Mouse (Mus musculus) C2C12 (cell line): ENCODE results near the gene Nol3. TPM values are rescaled to one million over a fixed set of nuclear protein-coding genes. Genes with fewer than 3 reads are reported as not detected.

ENCODE experiments used
- H3K27me3 ChIP-seq: one replicate; pipeline ENCODE4 v1.6.1; 2011; ENCODE audit not compliant: control insufficient read depth, insufficient read depth, insufficient read length
- H3K36me3 ChIP-seq: one replicate; pipeline ENCODE4 v1.6.1; 2011; ENCODE audit not compliant: control insufficient read depth, insufficient read depth
- H3K4me3 ChIP-seq: one replicate; pipeline ENCODE4 v1.5.1; 2011; ENCODE audit warnings: mild to moderate bottlenecking, control low read depth; ENCODE audit not compliant: poor library complexity, insufficient read depth, severe bottlenecking
- H3K79me2 ChIP-seq: one replicate; pipeline ENCODE4 v1.6.1; 2011; ENCODE audit not compliant: control insufficient read depth, insufficient read depth
- H3K79me3 ChIP-seq: one replicate; pipeline ENCODE4 v1.6.1; 2011; ENCODE audit warnings: low read depth, control low read depth
- H3ac ChIP-seq: one replicate; pipeline ENCODE3; 2011; ENCODE audit warnings: low read depth; ENCODE audit not compliant: control insufficient read depth, insufficient read length
- CEBPB ChIP-seq: IDR thresholded peaks from one replicate; pipeline ENCODE4 v1.6.1; 2011; ENCODE audit warnings: low read depth, mild to moderate bottlenecking, control low read depth, moderate library complexity
- CTCF ChIP-seq: IDR thresholded peaks from one replicate; pipeline ENCODE4 v1.5.1; 2011; ENCODE audit not compliant: control insufficient read depth, insufficient read depth, insufficient read length
- FOSL1 ChIP-seq: IDR thresholded peaks from one replicate; pipeline ENCODE4 v1.8.0; 2011; ENCODE audit warnings: mild to moderate bottlenecking, low read length; ENCODE audit not compliant: poor library complexity, insufficient read depth, severe bottlenecking
- MAX ChIP-seq: IDR thresholded peaks from one replicate; pipeline ENCODE4 v1.6.1; 2011; ENCODE audit warnings: mild to moderate bottlenecking, control low read depth
- MYOD1 ChIP-seq: IDR thresholded peaks from one replicate; pipeline ENCODE4 v1.6.1; 2011; ENCODE audit warnings: low read depth; ENCODE audit not compliant: control insufficient read depth, insufficient read length
- MYOG ChIP-seq: IDR thresholded peaks from one replicate; pipeline ENCODE4 v1.6.1; 2011; ENCODE audit not compliant: control insufficient read depth, insufficient read length; ENCODE audit errors: extremely low read depth
- USF1 ChIP-seq: IDR thresholded peaks from one replicate; pipeline ENCODE4 v1.6.1; 2011; ENCODE audit warnings: low read depth, mild to moderate bottlenecking, control low read depth, moderate library complexity
- polyA plus RNA-seq: library from polyadenylated mRNA; unstranded; fragments of >200 nt; fragmentation: generic; extraction: Trizol; gene quantifications from one replicate; pipeline ENCODE4 v1.2.1, GENCODE M21; 2012; ENCODE audit warnings: missing spikeins

Nol3 gene
- polyA plus RNA-seq, 1 experiment = 9.8 TPM

DNA sequence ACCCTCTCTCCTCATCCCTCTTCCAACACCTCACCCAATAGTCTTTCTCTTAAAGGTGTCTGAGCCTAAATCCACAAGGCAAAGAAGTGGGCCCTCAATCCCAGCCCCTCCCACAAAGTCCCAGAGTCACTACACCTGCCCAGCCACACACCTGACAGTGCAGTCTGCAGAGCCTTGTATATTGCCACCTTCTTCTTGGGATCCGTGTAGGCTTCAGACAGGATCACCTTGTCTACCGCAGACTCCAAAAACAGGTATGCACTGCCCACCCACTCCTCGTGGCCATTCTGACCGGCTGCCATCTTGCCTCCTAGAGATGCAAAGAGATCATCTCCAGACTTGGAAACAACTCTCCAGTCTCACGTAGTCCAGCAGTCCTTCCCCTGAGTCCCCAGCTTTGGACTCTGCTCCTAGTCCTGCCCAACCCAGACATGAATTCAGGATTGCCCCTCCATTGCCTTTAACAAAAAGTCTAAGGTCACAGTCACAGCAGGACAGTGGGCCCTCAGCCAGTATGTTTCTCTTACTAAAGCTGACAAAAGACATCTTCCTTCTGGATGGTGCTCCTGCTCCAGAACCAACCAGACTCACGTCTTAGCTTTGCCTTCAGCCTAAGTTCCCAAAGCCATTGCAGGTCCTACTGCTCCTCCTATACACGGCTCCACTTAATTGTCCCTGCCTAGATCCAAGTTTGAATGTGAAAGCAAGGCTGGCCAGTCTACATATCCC lies 15.4 kb upstream of the Nol3 start:
- Histone ChIP-seq H3K36me3 (peaks cover 7% of the 10 kb centered on the region), H3K79me2 (peaks cover 16% of the 10 kb centered on the region), H3ac (no peak overlapping the region), H3K4me3 (no peak overlapping the region), H3K27me3 (no peaks in the 10 kb centered on the region), H3K79me3 (peaks cover 3% of the 10 kb centered on the region)
- TF ChIP-seq MYOD1 = no peak
- TF ChIP-seq CTCF = no peak
- no peak for TF ChIP-seq MYOG
- TF ChIP-seq USF1 = no peak
- TF ChIP-seq MAX = no peak
- no peak for TF ChIP-seq FOSL1
- TF ChIP-seq CEBPB = no peak

DNA sequence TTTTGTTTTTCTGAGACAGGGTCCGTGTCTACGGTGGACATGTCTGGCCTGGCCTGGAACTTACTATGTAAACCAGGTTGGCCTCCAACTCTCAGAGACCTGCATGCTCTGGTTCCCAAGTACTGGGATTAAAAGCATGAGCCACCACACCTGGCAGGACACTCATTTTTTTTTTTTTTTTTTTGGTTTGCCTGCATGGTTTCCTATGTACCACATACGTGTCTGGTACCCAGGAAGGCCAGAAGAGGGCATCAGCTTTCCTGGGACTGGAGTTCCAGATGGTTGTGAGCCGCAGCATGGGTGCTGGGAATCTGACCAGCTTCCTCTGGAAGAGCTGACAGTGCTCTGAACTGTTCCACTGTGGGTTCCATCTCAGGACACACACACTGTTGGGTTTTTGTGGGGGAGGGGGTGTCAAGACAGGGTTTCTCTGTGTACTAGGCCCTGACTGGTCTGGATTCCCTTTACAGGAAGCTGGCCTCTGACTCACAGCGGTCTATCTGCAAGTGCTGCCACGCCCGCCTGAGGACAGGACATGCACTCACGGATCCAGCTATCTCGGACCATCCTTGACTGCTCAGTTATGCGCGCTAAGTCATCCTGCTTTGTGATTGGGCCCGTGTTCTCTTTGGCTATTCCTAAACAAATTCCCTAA lies 14.5 kb upstream of the Nol3 start:
- Histone ChIP-seq H3K36me3 (peaks cover 7% of the 10 kb centered on the region), H3K79me2 (peaks cover 16% of the 10 kb centered on the region), H3K4me3 (no peak overlapping the region), H3K79me3 (peaks cover 3% of the 10 kb centered on the region), H3K27me3 (no peaks in the 10 kb centered on the region), H3ac (no peak overlapping the region)
- TF ChIP-seq USF1 = no peak
- no peak for TF ChIP-seq CEBPB
- no peak for TF ChIP-seq MYOG
- TF ChIP-seq MAX = no peak
- no peak for TF ChIP-seq MYOD1
- no peak for TF ChIP-seq CTCF
- TF ChIP-seq FOSL1 = no peak

DNA sequence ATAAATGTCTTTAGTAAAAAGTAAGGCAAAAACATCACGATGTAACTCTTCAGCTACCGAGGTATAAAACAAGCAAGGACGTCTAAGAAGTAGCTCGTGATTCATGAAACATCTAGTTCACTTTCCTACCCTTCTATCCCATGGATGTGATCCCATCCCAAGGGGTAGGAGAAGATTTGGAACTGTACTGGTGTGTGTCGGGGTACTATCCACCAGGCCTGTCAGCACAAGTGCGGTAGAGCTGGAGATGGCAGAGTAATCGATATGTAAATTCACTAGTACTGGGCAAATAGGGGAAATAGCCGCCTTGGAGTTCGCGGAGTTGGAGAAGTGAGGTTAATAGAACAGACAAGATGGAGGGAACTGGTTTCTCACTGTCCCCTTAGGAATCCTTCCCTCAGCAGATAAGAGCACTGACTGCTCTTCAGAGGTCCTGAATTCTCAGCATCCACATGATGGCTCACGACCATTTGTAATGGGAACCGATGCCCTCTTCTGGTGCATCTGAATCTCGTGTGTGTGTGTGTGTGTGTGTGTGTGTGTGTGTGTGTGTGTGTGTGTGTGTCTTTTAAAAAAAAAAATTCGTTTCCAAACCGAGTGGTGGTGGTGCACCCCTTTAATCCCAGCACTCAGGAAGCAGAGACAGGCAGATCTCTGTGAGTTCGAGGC lies 12.6 kb upstream of the Nol3 start:
- no peak for TF ChIP-seq MAX
- no peak for TF ChIP-seq USF1
- TF ChIP-seq MYOD1 = no peak
- TF ChIP-seq MYOG = no peak
- no peak for TF ChIP-seq CTCF
- TF ChIP-seq CEBPB = no peak
- TF ChIP-seq FOSL1 = no peak
- Histone ChIP-seq H3K27me3 (no peaks in the 10 kb centered on the region), H3ac (no peak overlapping the region), H3K79me3 (peaks cover 3% of the 10 kb centered on the region), H3K36me3 (peaks cover 7% of the 10 kb centered on the region), H3K79me2 (peaks cover 16% of the 10 kb centered on the region), H3K4me3 (peak overlapping the region; percentile 71)

DNA sequence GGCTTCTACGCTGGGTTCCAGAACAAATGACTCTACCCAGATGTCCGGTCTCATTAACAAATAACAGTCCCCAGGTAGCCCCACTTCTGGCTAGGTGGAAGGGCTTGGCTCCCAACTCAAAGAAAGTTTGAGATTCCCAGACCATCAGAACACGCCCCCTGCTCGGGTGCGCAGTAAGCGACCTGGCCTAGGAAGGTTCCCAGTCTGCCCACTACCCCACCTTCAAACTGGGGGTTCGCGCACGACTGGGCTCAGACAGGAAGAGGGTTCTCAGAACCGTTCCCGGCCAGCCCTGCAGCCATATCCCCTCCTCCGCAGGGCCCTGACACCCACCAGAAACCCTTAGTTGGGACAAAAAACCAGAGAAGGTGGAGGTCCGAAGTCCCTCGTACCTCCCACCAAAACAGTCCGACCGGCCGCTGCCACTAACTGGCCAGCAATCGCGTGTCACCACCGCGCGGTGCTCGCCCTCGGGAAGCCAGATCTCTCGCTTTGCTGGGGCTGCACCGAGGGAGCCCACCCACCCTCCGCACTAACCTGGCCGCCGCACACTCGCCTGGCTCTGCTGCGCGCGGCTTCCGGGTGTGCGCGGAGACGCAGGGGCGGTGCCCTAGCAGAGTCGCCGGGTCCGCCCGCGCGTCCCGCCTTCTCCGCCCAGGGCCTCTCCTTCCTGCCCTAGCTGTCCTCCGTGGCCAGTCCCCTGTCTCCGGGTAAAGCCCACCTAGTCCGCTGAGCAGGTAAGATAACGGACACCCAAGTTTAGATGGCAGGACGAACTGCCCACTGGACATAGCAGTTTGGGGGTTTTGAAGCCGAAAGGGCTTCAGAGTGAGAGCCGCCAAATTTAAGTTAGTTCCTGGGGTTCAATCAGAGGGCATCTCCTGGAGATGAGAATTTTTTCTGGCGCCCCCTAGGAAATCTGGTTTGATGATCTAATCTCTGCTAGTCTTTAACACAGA lies 11.6 kb upstream of the Nol3 start, which contains the start of the genes Tradd and Fbxl8:
Gene Tradd (minus strand): TSS at position 586 of the 959 bp plus-strand sequence.
Gene Fbxl8 (plus strand): TSS at position 625 of the 959 bp plus-strand sequence.
- Histone ChIP-seq H3K79me3 (peaks cover 3% of the 10 kb centered on the region), H3ac (peak within 1 kb of the TSS; percentile 91)
- TF ChIP-seq CEBPB (no peak), MYOG (no peak), MAX (no peak), USF1 (no peak), CTCF (no peak), FOSL1 (no peak), MYOD1 (no peak)

DNA sequence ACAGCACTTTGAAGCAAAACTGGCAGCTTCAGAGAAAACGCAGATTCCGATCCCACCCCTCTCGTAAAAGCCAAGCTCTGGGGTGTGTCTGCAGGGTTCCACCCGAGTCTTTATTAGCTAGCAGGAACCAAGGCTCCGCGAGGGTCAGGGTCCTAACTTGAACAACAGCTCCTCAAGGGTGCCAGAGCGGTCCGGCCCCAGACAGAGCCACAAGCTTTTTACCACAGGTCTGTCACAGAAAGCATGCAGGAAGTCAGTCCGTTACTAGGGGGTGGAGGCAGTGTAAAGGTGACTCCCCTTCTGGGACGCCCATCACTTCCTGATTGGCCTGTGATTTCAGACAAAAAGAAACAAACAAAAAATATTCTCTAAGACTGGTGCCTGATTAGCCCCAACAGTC lies 10.8 kb upstream of the Nol3 start:
- TF ChIP-seq MYOD1 = no peak
- no peak for TF ChIP-seq MYOG
- no peak for TF ChIP-seq CTCF
- TF ChIP-seq CEBPB = no peak
- Histone ChIP-seq H3ac (peak overlapping the region; percentile 91), H3K4me3 (peak overlapping the region; percentile 71), H3K79me2 (peaks cover 16% of the 10 kb centered on the region), H3K79me3 (peaks cover 3% of the 10 kb centered on the region), H3K36me3 (peaks cover 6% of the 10 kb centered on the region), H3K27me3 (no peaks in the 10 kb centered on the region)

More for the DNA sequence above, 11.6 kb upstream of the Nol3 start, which contains the start of the genes Tradd and Fbxl8:
- peak within 1 kb of the TSS; percentile 71 for H3K4me3 ChIP-seq
- peaks cover 16% of the 10 kb centered on the region for H3K79me2 ChIP-seq
- H3K36me3 ChIP-seq = peaks cover 10% of the 10 kb centered on the region
- H3K27me3 ChIP-seq = no peaks in the 10 kb centered on the region
